Mouse (Mus musculus): Measurements from ENCODE around the gene Gck.

Gene Gck

DNA sequence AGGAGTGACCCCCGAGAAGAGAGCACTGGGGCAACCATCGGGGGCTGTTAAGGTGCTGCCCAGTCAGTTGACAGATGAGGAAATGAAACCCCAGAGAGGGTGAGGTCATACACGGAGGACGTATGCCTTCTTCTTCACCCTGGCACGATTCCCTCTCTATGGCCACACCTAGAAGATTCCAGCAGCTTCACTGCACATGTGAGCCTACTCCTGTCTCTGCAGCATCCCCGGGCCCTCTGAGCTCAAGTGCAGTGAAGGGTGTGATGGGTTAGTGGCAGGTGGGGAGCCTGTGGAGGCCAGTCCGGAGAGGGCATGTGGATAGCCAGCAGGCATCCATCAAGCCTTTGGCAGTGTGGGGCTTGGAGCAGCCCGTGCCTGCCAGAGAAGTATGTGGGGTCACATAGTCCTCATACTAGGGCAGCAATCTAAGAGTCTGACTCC lies 57.7 kb downstream of the Gck start:
- in situ Hi-C loops (cut with MboI; ENCODE audit: unreplicated experiment in 2 of 2): loop anchor here in 1 of 2 experiments (5.0 kb wide), 1 partner anchor 105 kb away; the partner anchor contains the start of gene Dbnl

DNA sequence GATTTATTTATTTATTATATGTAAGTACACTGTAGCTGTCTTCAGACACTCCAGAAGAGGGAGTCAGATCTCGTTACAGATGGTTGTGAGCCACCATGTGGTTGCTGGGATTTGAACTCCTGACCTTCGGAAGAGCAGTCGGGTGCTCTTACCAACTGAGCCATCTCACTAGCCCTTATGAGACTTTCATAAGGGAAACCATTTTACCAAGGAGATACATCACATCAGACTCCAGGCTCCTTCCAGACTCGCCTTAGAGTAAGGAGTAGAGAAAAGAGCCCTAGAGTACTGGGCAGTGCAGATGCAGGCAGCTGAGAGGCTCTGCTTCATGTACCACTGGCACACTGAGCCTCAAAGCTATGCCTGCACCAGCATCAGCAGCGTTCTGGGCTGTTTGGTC lies 61.3 kb downstream of the Gck start:
- in situ Hi-C loops (cut with MboI; ENCODE audit: unreplicated experiment in 2 of 2): loop anchor here in 1 of 2 experiments (10.0 kb wide), 1 partner anchor 404 kb away; no protein-coding TSS in a partner anchor

DNA sequence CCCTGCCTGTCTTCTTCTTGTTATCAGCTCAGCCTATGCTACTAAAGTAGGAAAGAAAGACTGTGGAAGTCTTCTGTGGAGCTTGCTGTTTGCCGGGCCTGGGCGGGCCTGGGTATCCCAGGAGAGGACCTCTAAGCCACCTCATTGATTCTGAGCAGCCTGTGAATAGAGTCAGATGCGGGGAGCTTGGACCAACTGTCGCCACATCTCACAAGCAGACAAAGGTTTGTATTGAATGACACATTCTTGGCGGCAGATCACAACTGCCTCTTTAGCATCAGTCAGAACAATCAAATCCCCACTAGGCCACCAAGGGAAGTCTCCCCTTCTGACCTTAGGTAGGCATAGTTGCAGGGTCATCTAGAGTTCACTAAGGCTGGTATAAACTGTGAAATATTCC lies 62.6 kb downstream of the Gck start:
- in situ Hi-C loops (cut with MboI; ENCODE audit: unreplicated experiment in 2 of 2): loop anchor here in 1 of 2 experiments (10.0 kb wide), 1 partner anchor 402 kb away; no protein-coding TSS in a partner anchor

DNA sequence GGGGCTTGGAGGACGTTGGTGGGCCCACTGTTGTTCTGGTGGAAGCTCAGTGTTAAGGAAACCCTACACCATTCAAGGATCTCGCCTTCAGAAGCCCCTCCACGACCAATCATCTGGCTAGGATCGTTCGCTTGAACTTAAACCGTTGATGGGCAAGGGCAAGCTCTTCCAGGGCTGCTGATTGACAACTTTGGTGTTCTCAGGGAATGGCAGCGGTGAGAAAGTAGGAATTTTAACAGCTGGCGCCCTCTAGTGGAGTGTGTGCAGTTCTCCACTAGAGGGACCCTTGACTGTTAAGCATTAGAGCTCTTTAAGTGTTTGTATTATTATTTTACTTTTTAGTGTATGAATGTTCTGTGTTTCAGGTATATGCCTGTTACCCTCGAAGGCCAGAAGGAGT lies 63.7 kb downstream of the Gck start:
- in situ Hi-C loops (cut with MboI; ENCODE audit: unreplicated experiment in 2 of 2): loop anchor here in 1 of 2 experiments (10.0 kb wide), 1 partner anchor 401 kb away; no protein-coding TSS in a partner anchor

DNA sequence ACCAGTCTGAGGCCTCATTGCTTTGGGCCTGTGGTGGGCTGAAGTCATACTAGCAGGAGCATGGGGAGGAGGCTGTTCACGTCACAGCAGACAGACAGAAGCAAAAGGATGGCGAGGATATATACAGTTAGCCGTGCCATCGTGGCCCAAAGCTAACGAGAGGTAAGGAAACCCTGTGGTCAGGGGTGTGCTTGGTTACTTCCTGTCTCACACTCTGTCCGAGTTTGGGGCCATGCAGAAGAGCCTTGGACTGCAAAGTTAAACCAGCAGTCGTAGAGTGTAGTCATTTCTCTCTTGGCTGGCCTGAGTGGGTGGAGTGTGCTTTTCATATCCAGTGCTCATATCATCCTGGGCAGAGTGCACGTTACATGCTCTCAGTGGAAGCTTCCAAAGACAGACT lies 67.4 kb downstream of the Gck start:
- in situ Hi-C loops (cut with MboI; ENCODE audit: unreplicated experiment in 2 of 2): loop anchor here in 1 of 2 experiments (10.0 kb wide), 1 partner anchor 398 kb away; no protein-coding TSS in a partner anchor

DNA sequence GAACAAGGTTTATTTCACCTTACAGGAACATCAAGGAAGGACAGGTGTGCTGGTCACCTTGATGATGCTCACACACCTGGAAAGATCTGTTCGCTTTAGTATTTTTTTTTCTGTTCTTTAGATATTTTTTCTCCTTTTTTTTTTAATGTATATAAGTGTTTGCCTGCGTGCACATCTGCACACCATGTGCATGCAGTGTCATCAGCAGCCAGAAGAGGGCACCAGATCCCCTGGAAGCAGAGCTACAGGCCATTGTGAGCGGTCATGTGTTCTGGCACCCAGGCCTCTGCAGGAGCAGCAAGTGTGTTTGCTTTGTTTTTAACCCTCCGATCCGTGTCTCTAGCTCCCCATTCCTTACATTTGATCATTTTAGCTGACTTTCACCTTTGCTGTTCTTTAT lies 70.0 kb downstream of the Gck start:
- in situ Hi-C loops (cut with MboI; ENCODE audit: unreplicated experiment in 2 of 2): loop anchor here (5.0 to 10.0 kb wide), 2 partner anchors 43 to 395 kb away; partner anchors contain the start of gene Polm (in 1 of the 2)

DNA sequence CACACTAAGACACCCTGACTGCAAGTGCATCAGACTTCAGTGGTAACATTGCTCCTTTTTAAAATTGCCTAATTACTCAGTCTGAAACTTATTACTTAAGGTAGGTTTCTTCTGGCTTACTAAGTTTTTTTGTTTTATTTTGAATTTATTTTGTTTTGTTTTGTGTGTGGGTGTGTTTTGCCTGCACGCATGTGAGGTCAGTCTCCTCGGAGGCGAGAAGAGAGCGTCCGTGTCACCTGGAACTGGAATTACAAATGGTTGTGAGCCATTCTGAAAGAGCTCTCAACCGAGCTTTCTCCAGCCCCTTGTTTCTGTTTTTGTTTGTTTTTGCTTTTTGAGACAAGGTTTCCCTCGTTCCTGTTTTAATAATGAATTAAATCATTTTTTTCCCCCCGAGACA lies 71.2 kb downstream of the Gck start:
- in situ Hi-C loops (cut with MboI; ENCODE audit: unreplicated experiment in 2 of 2): loop anchor here in 1 of 2 experiments (5.0 kb wide), 1 partner anchor 41 kb away; the partner anchor contains the start of gene Polm

DNA sequence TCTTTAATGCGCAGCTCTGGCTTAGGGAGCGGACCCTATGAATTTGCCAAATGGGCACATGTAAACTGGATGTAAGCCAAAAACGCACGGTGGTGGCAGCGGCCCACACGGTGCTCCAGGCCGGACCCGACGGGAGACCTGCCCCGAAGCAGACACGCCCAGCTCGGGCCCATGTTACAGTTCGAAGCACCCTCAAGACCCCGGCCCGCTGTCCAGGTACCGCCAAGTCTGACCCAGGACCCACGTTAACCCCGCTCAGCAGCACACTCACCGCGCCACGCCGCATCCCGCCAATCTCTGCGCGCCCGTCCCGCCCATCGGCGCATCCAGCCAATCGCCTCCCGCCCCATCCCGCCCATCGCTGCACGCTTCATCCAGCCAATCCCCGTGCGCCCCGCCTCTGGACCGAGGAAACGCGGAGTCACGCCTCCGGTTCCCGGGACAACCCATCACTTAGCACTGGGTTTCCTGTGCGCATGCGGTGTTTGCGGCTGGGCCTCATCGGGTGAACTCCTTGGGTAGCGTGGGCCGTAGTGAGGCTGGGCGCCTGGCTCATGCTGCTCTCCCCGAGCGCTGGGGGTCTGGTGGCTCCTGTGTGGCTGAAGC lies 71.9 kb downstream of the Gck start, which contains the start of gene Pold2:
Gene Pold2 (minus strand): TSS at position 372 of the 606 bp plus-strand sequence.
- in situ Hi-C loops (cut with MboI; ENCODE audit: unreplicated experiment in 2 of 2): loop anchor here in 1 of 2 experiments (5.0 kb wide), 1 partner anchor 41 kb away; the partner anchor contains the start of gene Polm

DNA sequence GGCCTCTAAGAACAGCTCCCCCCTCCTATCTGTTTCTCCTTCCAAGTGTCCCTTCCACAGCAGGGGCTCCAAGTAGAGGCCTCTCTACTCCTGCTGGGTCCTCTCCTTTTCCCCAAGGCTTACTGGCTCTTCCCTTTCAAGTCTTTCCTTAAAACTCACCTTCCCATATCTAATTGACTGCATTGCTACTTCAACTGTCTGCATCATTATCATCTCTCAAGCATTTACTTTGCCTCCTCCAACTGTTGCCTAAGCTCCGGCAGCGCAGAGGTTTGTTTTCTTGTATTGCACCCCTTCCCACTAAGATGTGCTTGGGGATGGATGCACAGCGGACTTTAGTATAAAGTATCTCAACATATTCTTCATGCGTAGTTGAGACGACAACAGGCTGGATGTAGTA lies 72.5 kb downstream of the Gck start:
- in situ Hi-C loops (cut with MboI; ENCODE audit: unreplicated experiment in 2 of 2): loop anchor here in 1 of 2 experiments (5.0 kb wide), 1 partner anchor 40 kb away; the partner anchor contains the start of gene Polm

DNA sequence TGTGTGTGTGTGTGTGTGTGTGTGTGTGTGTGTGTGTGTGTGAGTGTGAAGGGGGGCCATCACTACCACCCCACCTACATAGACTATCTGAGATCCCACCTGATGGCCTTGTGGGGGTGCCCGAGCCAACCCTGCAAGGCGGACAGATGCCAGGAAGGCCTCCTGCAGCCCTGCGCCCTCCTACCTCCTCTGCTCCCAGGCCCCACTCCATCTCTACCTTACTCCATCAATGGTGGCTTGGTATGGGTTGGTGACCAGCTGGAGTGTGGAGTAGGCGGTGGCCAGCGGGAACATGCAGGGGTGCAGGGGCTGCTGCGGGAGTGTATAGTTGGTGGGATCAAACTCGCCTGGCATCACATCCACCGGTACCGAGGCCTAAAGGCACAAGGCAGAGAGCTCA lies 76.7 kb downstream of the Gck start:
- in situ Hi-C loops (cut with MboI; ENCODE audit: unreplicated experiment in 2 of 2): no loop called here

DNA sequence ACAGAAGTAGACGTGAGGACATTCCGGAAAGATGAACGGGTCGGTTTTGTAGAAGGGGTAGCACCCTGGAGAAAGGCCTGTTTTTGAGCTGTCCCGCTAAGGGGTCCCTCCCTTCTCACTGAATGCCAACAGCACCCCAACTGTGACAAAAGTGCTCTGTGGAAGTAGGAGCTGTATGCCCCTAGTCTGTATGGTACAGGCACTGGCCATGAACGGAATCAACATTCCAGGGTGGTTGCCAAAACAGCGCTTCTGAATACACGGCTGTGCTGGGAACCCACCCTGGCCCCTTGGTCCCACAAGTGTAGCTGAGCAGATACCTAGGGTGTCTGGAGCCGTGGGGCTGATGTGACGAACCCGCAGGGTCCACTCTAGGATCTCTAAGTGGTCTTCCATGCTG lies 77.2 kb downstream of the Gck start:
- in situ Hi-C loops (cut with MboI; ENCODE audit: unreplicated experiment in 2 of 2): no loop called here

DNA sequence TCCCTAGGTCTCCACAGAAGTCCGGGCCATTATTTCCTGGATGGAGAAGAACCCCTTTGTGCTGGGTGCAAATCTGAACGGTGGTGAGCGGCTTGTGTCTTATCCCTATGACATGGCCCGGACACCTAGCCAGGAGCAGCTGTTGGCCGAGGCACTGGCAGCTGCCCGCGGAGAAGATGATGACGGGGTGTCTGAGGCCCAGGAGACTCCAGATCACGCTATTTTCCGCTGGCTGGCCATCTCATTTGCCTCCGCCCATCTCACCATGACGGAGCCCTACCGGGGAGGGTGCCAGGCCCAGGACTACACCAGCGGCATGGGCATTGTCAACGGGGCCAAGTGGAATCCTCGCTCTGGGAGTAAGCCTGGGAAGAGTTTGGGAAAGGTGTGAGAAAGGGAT lies 79.8 kb downstream of the Gck start:
- in situ Hi-C loops (cut with MboI; ENCODE audit: unreplicated experiment in 2 of 2): no loop called here

DNA sequence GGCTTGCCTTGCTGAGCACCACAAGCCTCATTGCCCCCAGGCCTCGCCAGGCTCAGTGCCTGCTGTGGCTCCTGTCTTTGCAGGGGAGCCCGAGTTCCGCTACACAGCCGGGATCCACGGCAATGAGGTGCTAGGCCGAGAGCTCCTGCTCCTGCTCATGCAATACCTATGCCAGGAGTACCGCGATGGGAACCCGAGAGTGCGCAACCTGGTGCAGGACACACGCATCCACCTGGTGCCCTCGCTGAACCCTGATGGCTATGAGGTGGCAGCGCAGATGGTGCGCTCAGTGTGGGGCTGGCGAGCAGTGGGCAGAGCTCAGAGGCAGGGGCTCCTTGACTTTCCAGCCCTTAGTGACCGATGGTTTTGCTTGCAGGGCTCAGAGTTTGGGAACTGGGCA lies 80.5 kb downstream of the Gck start:
- in situ Hi-C loops (cut with MboI; ENCODE audit: unreplicated experiment in 2 of 2): no loop called here

DNA sequence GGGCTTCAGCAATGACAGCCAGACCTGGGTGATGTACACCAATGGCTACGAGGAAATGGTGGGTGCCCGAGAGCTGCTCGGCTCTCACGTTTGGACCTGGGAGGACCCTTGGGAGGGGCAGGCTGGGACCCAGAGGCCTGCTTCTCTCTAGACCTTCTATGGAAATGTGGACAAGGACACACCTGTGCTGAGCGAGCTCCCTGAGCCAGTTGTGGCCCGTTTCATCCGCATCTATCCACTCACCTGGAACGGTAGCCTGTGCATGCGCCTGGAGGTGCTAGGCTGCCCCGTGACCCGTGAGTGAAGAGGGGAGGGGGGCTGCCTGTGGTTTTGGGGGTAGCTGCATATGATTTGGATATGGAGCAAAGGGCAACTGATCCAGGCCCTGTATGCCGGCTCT lies 81.6 kb downstream of the Gck start:
- in situ Hi-C loops (cut with MboI; ENCODE audit: unreplicated experiment in 2 of 2): no loop called here

DNA sequence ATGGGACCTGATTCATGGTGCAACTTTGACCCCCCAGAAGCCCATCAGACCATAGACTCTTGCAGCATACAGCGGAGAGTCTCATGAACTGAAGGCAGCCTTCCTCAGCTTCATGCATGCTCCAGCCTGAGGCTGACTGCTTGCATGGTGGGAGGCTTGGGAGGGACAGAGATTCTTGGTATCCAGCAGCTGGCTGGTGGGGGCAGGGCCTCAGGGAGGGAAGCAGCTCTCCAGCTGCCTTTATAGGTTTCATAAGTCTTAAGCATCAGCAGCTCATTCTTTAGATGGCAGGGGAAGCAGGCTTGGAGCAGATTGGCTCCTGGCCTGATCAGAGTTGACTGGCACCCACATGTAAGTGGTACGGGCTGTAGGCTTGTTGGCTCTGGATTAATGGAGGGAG lies 82.7 kb downstream of the Gck start:
- in situ Hi-C loops (cut with MboI; ENCODE audit: unreplicated experiment in 2 of 2): no loop called here

DNA sequence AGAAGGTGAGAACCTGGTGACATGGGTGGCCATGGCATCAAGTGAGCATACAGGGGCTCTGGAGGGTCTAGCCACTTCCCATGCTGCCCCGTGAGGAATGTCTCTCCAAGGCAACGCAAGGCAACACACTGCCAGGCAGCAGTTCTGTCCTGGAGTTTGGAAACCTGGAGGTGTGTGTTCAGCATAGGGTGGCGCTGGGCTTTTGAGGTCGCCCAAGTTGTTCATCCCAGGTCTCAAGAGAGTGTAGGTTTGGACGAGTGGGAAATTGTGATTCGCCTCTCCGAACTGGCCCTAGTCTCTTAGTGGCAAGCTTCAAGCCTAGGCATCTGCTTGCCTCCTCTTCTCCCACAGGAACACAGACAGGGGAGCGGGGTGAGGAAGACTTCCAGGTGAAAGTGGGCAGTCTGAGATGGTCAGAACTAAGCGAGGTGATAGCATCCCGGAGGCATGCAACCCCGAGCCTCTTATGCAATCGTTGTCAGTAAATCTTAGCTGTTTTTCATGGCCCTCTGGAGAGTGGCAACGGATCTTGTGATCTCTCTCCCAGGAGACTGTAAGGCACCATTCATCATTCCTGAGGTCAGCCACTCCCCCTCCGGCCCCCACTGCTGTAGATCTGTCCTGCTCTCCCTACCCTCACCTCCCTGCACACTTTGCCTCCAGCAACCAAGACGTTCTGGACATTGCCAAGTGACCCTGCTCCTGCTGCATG lies 87.3 kb downstream of the Gck start:
- in situ Hi-C loops (cut with MboI; ENCODE audit: unreplicated experiment in 2 of 2): no loop called here

DNA sequence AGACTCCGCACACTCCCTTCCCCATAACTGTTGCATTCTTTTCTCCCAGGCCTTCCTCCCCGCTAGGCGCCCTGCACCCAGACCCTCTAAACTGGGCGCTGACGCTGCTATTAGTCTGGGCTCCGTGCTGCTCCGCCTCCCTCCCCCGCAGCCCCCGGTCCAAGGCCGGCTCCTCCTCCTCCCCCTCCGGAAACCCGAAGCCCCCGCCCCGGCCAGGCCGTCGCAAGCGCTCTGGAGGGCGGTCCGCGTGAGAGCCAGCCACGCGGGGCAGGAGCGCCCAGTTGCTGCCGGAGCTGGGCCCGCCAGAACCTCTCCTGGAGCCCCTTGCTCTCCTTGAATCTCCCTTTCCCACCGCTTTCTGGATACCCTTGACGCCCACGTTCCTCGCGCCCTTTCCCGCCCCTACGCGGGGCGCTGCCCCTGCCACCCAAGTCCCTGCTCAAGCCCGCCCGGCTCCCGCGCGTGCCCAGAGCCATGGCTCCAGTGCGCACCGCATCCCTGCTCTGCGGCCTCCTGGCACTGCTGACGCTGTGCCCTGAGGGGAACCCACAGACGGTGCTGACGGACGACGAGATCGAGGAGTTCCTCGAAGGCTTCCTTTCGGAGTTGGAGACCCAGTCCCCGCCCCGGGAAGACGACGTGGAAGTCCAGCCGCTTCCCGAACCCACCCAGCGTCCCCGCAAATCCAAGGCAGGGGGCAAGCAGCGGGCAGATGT lies 88.0 kb downstream of the Gck start, which contains the start of gene Aebp1:
Gene Aebp1 (plus strand): TSS at position 270 of the 716 bp plus-strand sequence.
- in situ Hi-C loops (cut with MboI; ENCODE audit: unreplicated experiment in 2 of 2): no loop called here

DNA sequence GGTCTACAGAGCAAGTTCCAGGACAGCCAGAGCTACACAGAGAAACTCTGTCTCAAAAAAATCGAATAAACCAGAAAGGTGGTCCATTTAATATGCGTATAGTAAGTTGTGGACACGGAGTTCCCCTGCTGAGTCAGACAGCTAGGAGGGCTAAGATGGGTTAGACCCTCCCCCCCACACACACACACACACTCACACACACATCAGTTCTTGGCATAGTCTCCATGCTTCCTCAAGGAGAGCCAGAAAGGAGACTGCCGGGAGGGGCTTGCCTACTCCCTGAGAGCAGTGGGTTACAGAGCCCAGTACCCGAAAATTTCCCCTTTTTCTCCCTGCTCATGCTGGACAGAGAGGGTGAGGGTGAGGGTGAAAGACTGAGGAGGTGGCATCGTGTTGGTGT lies 89.2 kb downstream of the Gck start:
- in situ Hi-C loops (cut with MboI; ENCODE audit: unreplicated experiment in 2 of 2): no loop called here

DNA sequence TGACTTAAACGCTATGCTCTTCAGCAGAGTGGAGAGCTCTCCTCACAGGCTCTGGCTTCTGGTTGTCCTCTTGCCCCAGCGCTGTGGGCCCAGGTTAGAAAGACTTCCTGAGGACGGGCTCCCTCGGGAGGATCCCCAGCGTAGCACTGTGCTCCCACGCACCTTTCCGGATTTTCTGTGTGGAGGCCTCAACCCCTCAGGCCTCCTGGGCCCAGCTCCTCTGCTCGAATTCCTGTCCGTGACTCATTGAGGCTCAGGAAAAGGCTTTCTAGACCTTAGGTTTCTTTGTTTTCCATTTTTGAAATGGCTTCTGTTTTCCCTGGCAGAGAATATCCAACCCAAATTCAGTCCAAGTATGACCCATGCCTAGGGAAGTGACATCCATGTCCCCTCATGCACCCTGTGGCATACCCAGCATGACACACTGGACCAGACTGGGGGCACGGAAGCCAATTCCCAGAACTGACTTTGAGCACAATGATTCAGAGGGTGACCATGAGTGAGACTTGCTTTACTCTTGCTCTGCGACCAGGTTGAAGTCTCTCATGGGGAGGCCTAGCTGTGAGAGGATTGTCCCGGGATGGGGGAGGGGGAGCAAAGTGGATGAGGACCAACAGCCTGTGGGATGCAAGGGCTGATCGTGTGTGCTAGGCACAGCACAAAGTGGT lies 89.9 kb downstream of the Gck start:
- in situ Hi-C loops (cut with MboI; ENCODE audit: unreplicated experiment in 2 of 2): no loop called here

DNA sequence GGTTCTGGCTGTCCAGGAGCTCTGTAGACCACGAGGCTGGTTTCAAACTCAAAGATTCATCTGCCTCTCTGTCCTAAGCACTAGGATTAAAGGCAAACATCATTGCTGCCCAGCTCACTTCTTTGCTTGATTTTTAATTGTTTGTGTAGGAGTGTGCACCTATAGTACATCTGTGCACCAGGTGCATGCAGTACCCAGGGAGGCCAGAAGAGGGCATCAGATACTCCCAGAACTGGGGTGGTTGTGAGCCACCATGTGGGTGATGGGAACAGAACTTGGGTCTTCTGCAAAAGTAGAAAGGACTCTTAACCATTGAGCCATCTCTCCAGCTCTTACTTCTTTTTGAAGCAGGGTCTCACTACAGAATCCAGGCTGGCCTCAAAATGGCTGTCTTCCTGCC lies 91.2 kb downstream of the Gck start:
- in situ Hi-C loops (cut with MboI; ENCODE audit: unreplicated experiment in 2 of 2): no loop called here
